Mouse (Mus musculus) layer of hippocampus, adult 9-10 months (tissue): Measurements from ENCODE around the gene Zbtb38.
A peak's percentile ranks its signal among the peaks of the same experiment; 100 is the strongest.

Source experiments
- DNase-seq: peaks from one replicate; pipeline ENCODE4 v3.0.0; 2022; ENCODE audit warnings: low spot score

Zbtb38 gene

GRCm38 (mm10) chr9:96713472-96714390 is 38.9 kb downstream of the Zbtb38 start:
- DNase-seq, result no peak

GRCm38 (mm10) chr9:96712758-96713471 is 39.7 kb downstream of the Zbtb38 start:
- DNase-seq, result no peak

- no peak for DNase-seq
These were observed 40.6 kb downstream of the Zbtb38 start for GRCm38 (mm10) chr9:96712045-96712444.

GRCm38 (mm10) chr9:96710241-96710946 is 42.2 kb downstream of the Zbtb38 start:
- DNase-seq, result no peak

- no peak for DNase-seq
These were observed 43.7 kb downstream of the Zbtb38 start for GRCm38 (mm10) chr9:96708905-96709304.

GRCm38 (mm10) chr9:96707964-96708363 is 44.7 kb downstream of the Zbtb38 start:
- no peak for DNase-seq

GRCm38 (mm10) chr9:96705576-96706285 is 46.9 kb downstream of the Zbtb38 start:
- no peak for DNase-seq

GRCm38 (mm10) chr9:96704935-96705334 is 47.7 kb downstream of the Zbtb38 start:
- DNase-seq, result no peak

GRCm38 (mm10) chr9:96701891-96702290 is 50.7 kb downstream of the Zbtb38 start:
- no peak for DNase-seq

GRCm38 (mm10) chr9:96699276-96700035 is 53.2 kb downstream of the Zbtb38 start:
- DNase-seq, result no peak

- no peak for DNase-seq
These were observed 55.7 kb downstream of the Zbtb38 start for GRCm38 (mm10) chr9:96696788-96697492.

- peak; percentile 56 for DNase-seq
These were observed 56.5 kb downstream of the Zbtb38 start for GRCm38 (mm10) chr9:96696141-96696561.

GRCm38 (mm10) chr9:96690461-96690863 is 62.2 kb downstream of the Zbtb38 start:
- no peak for DNase-seq

GRCm38 (mm10) chr9:96689076-96689475 is 63.6 kb downstream of the Zbtb38 start:
- DNase-seq, result no peak

GRCm38 (mm10) chr9:96688194-96688875 is 64.3 kb downstream of the Zbtb38 start:
- DNase-seq, result no peak

GRCm38 (mm10) chr9:96687591-96688186 is 64.9 kb downstream of the Zbtb38 start:
- no peak for DNase-seq

- no peak for DNase-seq
These were observed 67.0 kb downstream of the Zbtb38 start for GRCm38 (mm10) chr9:96685600-96686084.

GRCm38 (mm10) chr9:96684866-96685599 is 67.6 kb downstream of the Zbtb38 start:
- DNase-seq, result no peak
